Mouse (Mus musculus) 416B (cell line): ENCODE results near the gene Ssh1.

Source experiments
- DNase-seq: peaks from one replicate; pipeline ENCODE4 v3.0.0; 2011; ENCODE audit warnings: low read depth

The Ssh1 gene

DNA sequence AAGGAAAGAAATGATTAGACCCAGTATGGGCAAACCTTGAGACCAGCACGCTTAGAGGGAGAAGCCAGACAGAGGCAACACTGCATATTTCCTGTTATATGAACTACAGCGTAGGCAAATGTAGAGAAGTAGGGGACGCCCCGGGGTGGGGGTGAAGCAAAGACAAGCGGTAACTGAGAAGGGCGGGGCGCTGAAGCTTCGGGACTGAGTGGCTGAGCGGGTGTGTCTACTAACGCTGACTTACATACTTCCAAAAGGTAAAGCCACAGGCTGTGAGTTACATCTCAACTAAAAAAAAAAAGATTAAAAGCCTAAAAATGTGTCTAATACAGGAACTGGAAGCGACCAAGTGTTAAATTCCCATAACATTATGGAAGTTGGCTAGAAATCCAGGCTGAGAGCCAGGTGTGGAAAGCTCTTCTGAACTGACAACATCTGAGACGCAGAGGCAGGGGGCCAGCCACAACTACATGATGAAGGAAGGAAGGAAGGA is 1.3 kb downstream of the Ssh1 start:
- DNase-seq = peak; percentile 73

DNA sequence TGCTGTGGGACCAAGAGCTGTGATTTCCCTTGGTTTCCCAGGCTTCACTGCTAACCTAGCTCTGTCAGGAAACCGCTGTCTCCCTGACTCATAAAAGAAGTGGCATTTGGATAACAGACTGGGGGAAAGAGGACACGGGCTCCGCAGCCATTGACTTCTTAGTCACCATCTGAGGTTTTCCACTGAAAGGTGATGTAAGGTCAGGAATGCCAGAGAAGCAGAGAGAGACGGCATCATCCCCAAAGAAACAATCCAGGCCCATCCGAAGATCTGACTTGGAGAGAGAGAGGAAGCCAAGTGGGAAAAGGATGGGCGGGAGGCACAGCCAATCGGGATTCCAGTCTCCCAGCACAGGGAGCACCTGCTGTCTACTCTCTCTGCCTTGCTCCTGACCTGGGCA is 2.6 kb downstream of the Ssh1 start:
- peak; percentile 26 for DNase-seq

DNA sequence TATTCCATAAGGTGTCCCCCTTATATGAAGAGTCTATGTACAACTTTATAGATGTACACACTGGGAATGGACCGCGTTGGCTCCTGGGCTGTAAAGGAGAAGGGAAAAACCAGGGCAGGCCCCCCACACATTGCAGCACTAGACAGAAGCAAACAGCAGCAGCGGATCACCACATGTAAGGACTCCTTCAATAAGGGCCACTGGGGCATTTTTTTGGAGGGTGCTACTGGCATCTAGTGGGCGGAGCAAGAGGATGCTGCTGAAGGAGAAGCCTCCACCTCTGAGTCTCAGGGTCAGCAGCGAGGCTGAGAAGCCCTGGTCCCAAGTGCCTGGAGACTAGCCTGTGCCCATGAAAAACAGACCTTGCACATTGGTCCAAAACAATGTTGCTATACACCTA is 3.1 kb downstream of the Ssh1 start:
- no peak for DNase-seq

DNA sequence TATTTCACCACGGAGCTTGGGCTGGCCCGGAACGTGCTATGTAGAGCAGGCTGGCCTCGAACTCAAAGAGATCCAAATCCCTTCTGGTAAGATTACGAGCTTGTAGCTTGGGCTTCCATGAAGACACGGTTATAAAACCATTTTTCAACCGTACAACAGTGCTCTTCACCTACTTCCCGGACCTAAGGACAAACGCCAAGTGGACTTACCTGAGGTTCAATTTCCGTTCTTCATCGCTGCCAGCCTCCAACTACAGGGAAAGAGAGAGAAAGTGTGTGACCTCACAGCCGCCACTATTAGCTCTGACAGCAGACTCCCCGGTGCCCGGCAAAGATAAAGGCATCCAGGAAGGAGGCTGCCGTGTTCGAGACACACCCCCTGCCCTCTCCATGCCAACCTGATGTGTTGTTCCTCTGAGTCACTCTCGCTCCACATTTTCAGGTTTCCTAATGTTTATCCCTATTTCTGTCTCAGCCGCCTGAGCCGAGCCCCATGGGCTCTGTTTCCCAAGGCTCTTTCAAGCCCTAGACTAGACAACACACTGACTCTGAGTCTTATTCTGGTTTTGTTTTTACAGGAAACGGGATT is 4.2 kb downstream of the Ssh1 start:
- DNase-seq = no peak

DNA sequence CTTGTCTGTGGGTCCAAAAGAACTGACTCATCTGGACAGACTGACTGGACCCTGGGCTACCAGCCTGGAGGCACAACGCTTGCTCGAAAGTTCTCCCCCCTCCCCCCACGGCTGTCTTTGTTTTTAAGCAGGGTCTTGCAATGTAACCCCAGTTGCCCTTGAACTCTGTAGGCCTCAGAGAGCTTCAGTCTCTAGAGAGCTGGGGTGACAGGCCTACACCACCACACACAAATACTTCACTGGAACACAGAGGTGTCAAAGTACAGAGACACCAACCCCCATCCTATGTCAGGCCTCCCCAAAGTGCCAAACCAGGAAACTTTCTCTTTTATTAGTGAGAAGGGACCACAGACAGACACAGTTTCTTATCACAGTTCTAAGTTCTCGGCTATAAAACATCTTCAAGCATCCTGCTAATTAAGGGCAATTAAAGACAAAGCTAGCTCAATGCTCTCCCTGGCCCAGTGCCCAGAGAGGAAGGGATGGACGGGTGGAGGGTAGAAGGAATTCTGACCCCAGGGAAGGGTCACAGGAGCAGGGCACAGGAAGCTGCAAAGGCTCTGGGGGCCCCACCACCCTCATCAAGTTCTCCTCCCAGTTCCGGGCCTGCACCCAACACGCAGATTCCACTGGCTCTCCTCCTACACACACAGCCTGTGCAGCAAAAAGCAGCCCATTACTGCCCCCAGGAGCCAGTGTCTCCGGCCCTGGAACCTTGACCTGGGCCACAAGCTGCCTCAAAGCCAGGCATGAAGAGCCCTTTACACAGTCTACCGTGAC is 7.3 kb downstream of the Ssh1 start:
- no peak for DNase-seq

DNA sequence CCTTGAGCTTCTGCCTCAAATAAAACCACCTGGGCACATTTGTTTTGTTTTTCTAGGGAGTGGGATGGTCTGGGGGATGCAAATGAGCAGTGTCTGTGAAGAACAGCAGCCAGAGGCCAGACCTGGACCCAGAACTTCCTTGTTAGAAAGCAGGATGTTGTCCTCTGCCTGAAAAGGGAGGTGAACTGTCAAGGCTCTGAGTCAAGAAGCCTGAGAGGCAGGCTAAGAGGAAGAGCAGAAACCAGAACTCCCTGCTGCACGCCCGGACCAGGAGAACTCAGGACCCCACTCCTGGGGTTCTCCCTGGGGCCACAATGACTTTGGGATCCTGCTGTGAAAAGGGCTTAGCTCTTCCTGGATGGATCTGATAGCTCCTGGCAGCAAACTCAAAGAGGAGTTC is 8.0 kb downstream of the Ssh1 start:
- DNase-seq = no peak

DNA sequence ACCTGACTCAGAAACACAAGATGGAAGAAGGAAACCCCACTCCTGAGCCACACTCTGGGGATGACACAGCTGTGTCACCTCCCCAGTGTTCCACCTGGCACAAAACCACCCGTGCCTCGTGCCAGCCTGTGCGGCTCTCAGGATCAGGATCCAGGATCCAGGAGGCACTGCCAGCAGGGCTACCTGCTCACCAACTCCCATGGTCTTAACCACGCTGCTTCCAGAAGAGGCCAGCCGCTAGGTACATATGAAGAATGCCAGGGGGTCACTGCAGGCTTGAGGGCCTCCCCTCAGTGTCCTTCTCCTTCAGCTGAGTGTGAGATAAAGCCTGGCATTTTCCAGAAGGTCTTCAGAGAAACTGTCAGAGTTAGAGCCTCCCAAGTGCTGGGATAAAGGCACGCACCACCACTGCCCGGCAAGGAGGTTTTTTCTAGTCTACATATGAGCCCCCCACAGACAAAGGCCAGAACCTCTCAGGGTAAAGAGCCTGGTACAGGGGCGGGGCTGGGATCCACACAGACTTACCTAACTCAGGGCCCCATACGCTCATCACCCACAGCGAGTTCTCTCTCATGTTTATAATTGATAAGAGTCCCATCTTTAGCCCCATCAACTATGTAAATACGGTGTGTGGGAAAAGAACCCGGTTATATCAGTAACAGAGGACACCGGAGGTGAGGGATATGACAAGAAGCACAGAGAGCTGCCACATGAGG is 9.5 kb downstream of the Ssh1 start:
- DNase-seq = no peak

DNA sequence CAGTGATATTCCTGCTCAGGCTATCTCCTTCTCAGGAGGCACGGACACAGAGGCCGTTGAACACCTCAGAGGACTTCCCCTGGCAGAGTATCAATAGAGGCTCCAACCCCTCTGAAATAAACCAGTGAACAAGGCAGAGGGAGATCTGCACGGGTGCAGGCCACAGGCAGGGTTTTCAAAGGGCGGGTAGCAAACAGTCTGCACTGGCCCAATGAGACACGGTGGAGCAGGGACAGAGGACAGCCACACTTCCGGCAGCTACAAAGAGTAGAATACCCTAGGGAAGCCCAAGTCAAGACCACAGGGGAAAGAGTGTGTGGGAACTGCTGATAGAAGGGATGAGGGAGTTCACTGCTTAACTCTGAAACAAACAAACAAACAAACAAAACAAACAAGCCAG is 10.2 kb downstream of the Ssh1 start:
- no peak for DNase-seq

DNA sequence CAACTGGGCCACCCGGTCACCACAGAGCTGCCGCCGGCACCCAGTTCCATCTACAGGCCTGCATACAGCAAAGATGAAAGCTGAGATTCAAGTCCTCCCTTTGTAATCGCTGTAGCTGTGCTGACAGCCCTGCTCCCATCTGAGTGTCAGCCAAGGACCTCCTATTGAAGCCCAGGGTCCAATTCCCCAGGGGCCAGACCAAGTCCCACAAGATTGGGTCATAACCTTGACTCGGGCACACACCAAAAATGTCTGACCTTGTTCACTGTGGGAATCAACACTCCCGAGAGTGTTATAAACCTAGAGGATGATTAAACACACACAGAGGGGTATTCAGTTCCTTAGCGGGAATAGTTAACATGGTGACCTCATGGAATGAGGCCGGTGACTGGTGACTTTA is 11.9 kb downstream of the Ssh1 start:
- DNase-seq = no peak

DNA sequence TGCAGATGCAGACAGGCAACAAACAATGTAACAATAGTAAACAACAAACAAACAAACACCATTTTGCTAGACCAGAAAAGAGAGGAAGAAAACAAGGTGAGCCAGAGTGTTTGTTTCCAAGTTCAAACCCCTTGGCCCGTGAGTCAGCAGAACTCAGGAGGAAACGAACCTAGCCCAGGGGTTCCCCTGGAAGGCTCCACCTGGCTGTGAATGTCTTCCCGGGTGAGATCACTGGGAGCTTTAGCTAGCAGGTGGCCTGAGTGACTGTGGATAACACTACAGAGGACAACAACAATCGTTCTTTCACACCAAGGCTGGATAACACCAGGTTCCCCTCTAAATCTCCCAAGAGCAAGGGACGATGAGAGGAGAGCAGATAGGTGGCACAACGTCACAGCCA is 12.5 kb downstream of the Ssh1 start:
- DNase-seq = no peak

DNA sequence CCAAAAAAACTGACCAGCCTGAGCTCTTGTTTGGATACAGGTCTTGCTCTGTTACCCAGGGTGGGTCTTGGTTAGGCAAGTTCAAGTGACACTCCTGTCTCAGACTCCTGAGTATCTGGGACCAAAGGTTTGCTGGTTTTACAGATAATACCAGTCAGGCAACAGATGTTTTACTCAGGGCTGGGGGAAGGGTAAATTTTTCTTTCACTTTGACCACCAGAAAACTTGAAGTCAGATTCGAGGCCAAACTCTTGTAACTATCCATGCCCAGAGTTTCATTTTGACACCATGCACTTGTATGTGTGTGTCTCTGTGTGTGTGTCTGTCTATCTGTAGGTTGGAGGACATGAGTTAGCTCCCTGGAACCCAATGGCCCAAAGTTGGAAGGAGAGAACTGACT is 13.2 kb downstream of the Ssh1 start:
- DNase-seq = no peak

DNA sequence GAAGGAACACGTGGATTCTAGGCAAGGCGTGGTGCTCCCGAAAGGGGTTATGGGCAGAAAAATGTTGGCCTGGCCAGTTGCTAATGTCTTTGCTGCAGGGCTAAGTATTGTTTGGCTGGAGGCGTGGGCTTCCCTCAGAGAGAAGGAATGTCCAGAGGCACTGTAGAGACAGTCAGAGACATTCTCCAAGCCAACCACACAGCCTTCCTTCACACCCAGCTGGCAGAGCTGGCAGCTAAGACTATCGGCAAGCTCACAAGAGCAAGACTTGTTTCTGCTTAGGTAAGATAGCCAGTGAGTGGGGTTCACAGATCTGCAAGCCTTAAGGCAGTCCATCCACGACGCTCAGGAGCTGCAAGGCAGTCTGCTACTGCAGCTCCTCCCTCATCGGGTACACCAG is 16.4 kb downstream of the Ssh1 start:
- no peak for DNase-seq

DNA sequence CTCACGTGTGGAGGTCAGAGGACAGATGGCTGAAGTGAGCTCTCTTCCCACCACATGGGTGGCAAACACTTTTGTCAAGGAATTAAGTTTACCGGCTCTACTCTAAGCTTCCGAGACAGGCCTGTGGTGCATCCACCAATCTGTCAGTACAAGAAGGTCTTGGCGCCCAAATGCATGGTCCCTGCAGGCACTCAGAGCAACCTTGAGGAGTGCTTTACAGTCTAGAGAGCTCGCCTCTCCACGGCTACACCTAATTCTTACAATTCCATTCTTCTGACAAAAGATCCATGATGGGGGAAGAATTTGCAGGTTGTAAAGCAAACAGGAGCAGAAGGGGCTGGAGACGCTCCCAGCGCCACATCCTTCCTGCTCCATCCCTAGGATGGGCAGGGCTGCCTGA is 17.1 kb downstream of the Ssh1 start:
- no peak for DNase-seq

DNA sequence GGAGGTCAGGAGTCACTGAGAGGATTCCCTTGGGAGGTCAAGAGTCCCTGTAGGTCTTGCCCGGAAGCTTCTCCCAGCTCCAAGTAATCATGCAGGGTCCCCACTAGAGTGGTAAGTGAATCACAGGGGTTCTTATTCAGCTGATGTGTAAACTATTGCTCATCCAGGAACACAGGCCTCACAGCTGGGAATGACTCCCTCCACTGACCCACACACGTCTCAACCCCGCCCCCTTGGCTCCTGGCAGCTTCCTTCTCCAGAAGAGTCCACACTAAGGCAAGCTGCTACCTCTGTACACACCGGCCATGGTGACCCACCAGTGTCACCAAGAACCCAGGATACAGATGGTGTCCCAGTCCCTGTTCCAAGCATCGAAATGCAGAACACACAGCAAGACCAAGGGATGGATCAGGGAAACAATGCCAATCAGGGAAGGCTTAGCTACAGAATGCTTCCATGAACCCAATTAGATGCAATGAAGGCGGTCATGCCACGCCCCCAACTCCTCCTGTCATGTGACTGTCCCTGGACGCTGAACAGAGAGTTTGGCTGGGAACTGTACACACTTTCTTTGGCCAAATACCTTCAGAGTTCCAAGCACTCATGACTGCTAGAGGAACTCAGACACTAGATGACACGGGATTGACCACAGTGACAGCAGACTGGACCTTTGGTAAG is 18.0 kb downstream of the Ssh1 start:
- DNase-seq = no peak

DNA sequence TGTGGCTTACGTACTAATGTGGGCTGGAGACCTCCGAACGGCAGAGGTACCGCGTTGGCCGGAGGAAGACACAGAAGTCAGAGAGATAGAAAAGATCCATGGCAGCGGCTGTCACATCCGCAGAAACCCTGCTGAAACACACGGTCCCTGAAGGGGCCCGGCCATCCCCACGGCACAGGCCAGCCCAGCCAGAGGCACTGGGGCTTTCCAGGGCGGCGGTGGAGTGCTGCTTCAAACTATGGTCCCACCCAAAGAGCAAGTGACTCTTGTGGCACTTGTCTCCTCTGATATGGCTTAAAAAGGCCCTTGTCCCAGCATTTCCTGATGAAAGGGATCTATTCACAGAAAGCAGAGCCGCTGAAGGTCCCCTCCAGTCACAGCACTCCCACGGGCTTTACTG is 19.1 kb downstream of the Ssh1 start:
- no peak for DNase-seq

DNA sequence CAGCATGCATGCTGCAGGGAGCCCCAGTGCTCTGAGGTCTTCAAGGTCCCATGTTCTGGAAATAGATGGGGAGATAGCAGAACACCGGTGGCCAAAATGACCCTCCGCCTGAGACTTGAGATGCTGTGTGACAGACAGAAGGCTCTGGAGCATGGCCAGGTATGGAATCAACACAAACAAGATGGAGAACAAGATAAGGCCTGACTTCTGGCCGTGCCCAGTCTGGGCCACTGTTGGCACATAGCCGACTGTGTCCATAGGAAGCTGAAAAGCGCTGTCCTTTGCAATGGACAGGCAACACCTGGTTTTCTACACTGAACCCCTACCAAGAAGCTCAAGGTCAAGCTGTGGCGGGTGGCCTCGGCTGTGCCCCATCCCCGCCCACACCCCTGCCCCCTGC is 19.9 kb downstream of the Ssh1 start:
- DNase-seq = no peak

DNA sequence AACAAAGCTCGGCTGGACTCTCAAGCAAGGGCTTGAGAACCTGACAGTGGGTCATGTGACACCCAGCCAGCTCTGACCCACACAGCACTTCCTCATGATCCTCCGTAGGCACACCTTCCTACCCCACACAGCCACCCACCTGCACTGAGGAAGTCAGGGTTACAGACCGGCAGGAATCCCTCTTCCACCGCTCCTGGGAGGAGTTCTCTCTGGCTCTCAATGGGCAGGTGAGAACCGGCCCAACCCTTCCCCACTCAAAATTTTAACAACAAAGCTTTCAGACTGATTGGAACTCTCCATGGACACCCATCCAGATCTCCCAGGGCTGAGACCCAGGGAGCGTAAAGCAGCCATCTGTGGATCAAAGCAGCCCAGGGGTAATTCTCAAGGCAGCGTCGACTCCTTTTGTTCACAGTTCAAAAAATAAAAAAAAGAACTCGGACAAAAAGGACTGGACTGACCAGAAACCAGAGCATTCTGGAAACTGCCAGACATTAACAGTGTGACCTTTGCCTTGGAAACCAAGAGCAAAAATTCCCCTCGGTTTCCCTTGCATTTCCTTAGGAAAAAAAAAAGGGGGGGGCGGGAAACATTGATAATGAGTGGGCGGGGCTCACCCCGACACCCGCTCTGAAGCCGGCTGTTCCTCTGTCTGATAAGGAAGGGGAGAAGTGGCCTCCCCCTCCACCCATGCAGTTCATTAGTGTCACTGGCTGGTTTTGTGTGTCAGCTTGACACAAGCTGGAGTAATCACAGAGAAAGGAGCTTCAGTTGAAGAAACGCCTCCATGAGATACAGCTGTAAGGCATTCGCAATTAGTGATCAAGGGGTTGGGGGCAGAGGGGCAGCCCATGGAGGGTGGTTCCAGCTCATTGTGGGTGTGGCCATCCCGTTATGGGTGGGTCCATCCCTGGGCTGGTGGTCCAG is 20.8 kb downstream of the Ssh1 start:
- no peak for DNase-seq

DNA sequence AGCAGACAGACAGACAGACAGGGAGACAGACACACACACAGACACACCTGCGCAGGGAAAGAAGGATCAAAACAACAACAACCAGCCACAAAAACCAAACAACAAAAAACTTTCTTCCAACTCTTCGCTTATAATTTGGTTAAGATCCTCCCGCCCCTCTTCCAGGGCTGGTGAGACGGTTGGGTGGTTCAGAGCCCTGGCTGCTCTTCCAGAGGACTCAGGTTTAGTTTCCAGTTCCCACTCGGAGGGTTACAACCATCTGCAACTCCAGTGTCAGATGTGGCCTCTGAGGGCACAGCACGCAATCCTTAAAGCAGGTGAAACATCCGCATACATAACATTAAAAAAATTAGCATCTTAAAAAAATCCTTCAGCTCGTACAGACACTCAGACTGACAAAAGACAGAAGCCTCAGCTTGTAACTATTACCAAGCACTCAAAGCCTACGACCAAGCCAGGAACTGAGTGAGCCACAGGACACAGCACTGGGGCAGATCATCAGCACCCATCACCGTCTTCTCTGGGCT is 22.2 kb downstream of the Ssh1 start:
- DNase-seq = no peak

DNA sequence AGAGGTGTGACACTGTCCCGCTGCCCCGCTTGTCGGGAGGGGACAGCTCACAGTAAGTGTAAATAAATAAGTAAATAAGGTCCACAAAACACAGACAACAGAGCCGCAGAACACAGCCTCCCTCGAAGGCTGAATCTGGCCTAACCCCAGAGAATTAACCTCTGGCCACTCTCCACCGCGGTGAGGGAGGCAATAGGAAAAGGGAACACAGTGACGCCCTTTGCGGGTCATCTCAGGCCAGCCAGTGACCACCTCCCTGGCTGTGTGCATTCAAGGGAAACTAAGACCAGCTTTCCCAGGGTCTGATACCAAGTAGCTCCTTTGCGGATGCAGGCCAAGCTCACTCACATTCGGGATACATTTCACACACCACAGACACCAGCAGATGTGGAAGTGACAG is 25.3 kb downstream of the Ssh1 start:
- no peak for DNase-seq

DNA sequence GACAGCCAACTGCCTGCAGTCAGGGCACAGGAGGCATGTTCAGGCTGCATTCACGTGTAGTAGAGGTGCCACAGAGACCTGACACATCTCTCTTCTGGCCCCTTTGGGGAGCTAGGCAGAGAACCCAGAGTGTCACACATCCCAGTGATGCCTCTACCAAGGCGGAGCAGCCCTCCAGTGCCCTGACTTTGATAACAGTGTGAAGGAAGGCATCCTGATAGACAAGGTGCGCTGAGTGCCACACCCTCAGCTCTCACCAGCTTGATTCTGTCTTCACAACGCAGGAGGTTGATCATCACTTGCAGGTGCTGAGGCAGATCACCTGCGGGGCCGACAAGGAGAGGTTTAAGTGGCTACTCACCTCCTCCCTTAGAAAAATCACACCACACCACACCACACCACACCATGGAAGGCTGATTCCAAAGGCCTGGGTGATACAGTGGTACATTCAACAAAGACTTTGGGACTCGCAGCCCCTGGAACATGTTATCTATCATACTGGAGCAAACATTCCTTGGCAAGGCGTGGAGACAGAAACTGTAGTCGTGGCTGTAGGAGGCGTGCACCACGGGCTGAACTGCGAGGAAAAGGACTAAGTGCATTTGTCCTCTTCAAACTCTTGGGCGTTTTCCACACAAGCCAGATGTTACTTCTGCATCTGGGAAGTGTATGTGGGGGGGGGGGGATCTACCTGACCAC is 27.1 kb downstream of the Ssh1 start:
- no peak for DNase-seq
